Mouse (Mus musculus): ENCODE results near the gene Fbxl17.

DNA sequence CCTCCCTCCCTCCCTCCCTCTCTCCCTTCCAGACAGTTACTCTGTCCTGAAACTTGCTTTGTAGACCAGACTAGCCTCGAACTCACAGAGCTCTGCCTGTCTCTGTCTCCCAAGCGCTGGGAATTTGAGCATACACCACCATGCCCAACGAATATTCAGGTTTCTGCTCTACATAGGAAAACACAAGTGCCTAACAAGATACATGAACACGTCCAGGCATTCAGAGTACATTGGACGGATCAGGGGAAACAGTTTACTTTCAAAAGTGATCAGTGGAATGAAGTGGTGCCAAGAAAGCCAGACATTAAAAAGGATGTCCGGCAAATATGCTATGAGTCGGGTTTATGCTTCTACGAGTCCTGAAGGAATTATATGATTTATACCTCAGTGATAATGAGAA, 263.6 kb downstream of the Fbxl17 start:
- TF ChIP-seq CTCF (IDR thresholded peaks at IDR 0.05; ENCODE audit: control insufficient read depth, insufficient read depth, insufficient replicate concordance, low read depth, low read length) (no peak), POLR2A (IDR thresholded peaks at IDR 0.05; ENCODE audit: control insufficient read depth, low read depth, low read length) (no peak)
